Mouse (Mus musculus) CD4-positive helper T cell, adult 2 months (primary cell): Measurements from ENCODE around the gene Ntf3.

Experiments used
- DNase-seq: peaks from one replicate; pipeline ENCODE4 v3.0.0-alpha.2; 2012; ENCODE audit warnings: low read depth, missing footprints, low spot score

The Ntf3 gene

DNA sequence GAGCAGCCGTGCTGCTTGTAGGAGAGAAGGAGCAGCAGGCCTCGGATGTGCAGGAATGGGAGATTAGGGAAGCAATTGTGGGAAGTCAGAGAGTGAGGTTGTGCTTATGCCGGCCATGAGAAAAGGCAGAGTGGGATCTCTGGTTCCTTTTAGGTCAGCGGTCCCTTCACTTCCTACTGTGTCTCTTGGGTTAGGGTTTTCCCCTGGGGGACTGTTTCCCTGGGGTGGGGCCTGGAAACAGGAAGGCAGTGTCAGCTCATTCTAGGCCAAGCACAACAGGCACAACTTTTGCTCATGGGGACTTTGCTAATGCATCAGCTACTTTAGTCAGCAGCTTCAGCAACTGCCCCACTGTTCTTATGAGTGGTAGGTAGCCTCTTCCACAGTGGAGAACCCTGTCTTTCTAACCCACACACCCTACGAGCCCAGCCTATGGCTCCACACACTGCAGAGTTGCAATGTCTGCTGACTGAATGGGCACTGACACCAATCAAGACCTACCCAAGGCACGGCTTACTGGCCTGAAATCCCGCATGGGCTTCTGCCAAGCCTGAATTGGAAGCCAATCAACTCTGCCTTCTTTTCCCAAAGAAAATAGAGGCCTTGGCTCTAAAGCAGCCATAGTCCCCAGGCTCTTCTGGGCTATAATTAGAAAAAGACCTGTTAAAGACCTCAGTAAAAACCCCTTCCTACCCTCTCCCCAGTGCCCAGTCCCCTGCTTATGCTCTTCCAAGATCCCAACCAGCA is 60.5 kb downstream of the Ntf3 start:
- no peak for DNase-seq

DNA sequence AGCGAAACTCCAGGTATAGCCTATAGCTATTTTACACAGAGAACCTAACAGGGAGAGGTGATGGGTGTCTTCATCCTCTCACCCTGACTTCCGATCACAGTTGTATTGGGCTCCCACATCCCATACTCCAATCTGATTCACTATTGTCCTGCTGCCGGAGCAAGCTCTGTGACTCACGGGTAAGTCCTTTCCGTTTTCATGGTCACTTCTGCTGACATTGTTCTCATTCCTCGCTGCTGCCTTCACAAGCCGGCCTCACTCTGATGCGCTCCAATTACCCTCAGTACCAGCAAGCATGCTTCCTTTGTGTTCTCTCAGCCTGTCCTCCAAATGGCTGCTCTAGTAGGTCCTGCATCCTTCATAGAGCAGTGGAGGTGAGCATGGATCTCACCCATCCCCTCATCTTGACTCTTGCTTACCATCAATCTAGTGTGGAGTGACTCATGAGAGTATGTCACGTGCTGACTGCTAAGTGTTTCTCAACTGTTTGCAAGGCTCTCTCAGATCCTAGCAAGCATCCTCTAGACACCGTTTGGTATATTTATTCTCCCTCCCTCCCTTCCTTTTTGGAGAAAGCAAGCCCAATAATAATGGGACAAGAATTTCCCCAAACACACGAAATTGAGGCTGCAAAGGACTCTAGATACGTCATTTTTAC is 61.5 kb downstream of the Ntf3 start:
- DNase-seq: no peak

GRCm38 (mm10) chr6:126102571-126102970 is 64.1 kb downstream of the Ntf3 start:
- DNase-seq: no peak

- DNase-seq: no peak
Observed at GRCm38 (mm10) chr6:126102007-126102406, 64.7 kb downstream of the Ntf3 start.

- no peak for DNase-seq
Observed at GRCm38 (mm10) chr6:126100579-126100978, 66.1 kb downstream of the Ntf3 start.

DNA sequence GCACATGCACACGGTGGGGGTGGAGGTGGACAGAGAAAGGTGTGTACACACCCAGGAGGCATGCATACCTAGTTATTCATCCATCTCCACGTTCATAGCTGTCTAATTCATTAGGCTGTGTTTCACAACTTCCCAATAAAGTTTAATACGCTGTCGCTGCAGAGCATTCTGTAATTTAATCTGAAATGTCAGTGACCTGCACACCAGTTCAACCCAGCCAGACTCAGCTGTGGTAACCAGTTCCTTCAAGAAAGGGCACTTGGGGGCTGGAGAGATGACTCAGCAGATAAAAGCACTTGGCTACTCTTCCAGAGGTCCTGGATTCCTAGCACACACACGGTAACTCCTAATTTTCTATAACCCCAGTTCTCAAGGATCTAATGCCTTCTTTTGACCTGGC is 69.2 kb downstream of the Ntf3 start:
- DNase-seq: no peak

- DNase-seq: no peak
Observed at GRCm38 (mm10) chr6:126096085-126096484, 70.6 kb downstream of the Ntf3 start.

DNA sequence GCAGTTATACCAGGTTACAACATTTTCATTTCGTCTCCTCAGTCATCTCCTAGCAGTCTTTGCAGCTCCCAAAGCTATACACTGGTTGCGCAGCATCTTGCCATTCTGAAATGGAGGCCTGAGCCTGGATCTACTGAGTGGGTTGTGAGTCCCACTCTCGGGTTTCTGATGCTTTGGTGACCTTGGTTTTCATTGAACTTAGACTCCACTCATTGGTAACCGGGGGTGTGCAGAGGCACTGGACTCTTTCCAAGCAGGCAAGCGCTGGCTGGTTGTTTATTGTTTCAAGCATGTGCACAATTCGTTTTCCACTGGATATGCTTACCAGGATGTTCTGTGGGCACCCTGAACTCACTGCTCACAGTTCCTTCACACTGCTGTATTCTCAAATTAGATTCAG is 71.7 kb downstream of the Ntf3 start:
- DNase-seq: no peak

DNA sequence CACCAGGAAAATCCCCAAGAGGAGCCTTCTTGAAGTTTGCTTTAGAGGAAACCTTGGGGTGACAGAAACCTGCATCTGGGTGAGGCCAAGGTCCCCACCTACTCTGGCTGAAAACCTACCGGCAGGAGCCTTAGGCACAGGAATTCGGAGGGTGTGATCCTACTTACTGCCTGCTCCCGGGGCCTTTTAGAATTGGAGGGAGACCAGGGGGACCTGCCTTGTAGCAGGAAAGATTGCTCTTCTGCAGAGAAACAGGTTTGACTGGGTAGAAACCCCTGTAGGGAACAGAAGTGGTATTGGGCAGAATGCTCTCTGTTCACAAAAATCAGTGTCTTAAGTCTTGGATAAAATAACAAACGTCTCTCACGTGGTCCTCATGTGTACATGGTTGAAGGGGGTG is 74.7 kb downstream of the Ntf3 start:
- no peak for DNase-seq

- DNase-seq: no peak
Observed at GRCm38 (mm10) chr6:126090063-126090462, 76.6 kb downstream of the Ntf3 start.

- no peak for DNase-seq
Observed at GRCm38 (mm10) chr6:126088489-126089265, 78.0 kb downstream of the Ntf3 start.

DNA sequence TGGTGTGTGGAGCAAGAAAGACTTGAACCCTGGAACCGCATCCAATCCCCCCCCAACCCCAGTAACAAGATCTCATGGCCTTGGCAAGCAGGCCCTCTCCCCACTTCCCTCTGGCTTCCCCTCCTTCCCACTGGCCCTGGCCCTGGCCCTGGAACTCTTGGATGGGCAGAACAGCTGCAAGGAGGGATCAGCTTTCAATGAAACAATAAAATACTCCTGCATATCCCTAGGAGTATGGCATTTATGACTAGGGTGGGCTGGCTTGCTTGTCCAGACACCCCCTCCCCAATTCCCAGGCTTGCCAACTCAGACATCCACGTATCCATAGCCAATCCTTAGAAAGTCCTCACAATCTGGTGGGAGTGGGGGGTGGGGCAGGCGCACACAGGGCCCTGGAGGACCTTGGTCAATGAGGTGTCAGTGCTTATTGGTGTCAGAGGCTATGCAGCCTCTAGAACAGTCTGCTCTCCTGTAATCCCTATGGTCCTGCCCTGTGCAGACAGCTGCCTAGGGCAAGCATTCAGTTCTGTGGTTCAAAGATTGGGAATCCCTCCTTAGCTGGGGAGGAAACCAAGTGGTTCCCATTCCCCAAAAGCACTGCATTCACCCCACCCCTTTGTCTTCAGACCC is 80.3 kb downstream of the Ntf3 start:
- no peak for DNase-seq

GRCm38 (mm10) chr6:126080531-126080930 is 86.2 kb downstream of the Ntf3 start:
- DNase-seq: no peak

GRCm38 (mm10) chr6:126057706-126058105 is 109.0 kb downstream of the Ntf3 start:
- DNase-seq: no peak

GRCm38 (mm10) chr6:126053136-126053535 is 113.6 kb downstream of the Ntf3 start:
- DNase-seq: no peak
